Comparison of ENCODE assay signal across 9 mouse cellular contexts in the genomic region with DNA sequence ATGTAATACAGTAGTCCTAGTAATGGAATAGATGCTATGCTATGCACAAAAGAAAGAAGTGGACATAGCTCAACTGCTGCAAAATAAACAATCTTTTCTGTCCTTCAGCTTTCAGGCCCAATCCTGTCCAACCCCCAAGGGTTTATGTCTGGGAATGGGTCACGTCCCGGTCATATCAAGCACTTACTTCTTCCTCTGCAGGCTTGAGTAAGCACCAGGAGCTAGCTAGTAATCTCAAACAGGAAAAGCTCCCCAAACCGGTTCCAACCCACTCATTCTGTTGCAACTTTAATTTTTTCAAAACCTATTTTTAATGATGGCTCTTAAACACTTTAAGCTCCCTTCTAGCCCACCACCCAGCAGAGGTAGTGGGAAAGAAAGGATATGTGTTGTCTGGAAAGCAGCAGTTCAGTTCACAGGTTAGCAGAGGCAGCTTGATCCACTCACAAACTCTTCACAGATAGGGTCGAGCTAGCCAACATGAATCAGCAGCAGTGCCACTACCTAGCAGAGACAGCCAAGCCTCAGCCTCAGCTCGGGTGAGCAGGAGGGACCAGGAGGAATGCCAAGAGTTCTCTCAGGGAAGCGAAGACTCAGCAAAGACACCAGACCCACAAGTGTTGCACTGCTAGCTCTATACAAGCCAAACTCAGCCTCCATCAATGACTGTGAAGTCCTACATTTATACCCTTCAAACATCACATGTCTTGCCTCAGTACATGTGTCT. TPM values are rescaled to one million over a fixed set of nuclear protein-coding genes. Genes with fewer than 3 reads are reported as not detected.
DNase-seq lines count a peak whose midpoint lies in the region; ATAC-seq and TF ChIP-seq lines count a peak whose summit lies in the region.
"Had no signal": no experiment of that assay in that cellular context is flagged by ENCODE, and none has a peak within 500 bp of the region (broad histone marks: within the 10 kb centered on the region; RNA-seq: fewer than 3 reads in every experiment).

No protein-coding gene starts in this region.

- H3K36me3 ChIP-seq in embryonic facial prominence, embryonic 12.5 days = no peaks in the 10 kb centered on the region
- no peaks in the 10 kb centered on the region for H3K36me3 ChIP-seq in lung, postnatal 0 days (ENCODE audit: insufficient read depth, low read length)

- no peak overlapping the region for H3K4me2 ChIP-seq in embryonic facial prominence, embryonic 12.5 days (replicated peaks)
- no peak overlapping the region for H3K4me2 ChIP-seq in lung, postnatal 0 days (replicated peaks; ENCODE audit: low read depth, low read length)
- H3K4me2 ChIP-seq: liver, embryonic 13.5 days had no signal

- no peak overlapping the region for H3K4me3 ChIP-seq in embryonic facial prominence, embryonic 12.5 days
- no peak overlapping the region for H3K4me3 ChIP-seq in lung, postnatal 0 days (ENCODE audit: low read depth, low read length)
- H3K4me3 ChIP-seq: liver, embryonic 13.5 days had no signal

- ATAC-seq in embryonic facial prominence, embryonic 12.5 days (ENCODE audit: insufficient number of reproducible peaks, insufficient read depth, low FRiP score, low TSS enrichment) = no peak
- peak; percentile 91 for ATAC-seq in lung, postnatal 0 days

- no peak overlapping the region for H3K9ac ChIP-seq in embryonic facial prominence, embryonic 12.5 days
- H3K9ac ChIP-seq in lung, postnatal 0 days (replicated peaks; ENCODE audit: low read depth) = no peak overlapping the region
- H3K9ac ChIP-seq: liver, embryonic 13.5 days had no signal

- H3K27ac ChIP-seq in embryonic facial prominence, embryonic 12.5 days = 0 out of 2 replicates have a peak overlapping the region, but pooled peaks have one; percentile 41
- peak overlapping the region; percentile 68 for H3K27ac ChIP-seq in lung, postnatal 0 days (ENCODE audit: low read length)
- H3K27ac ChIP-seq: liver, embryonic 13.5 days had no signal

- H3K9me3 ChIP-seq in embryonic facial prominence, embryonic 12.5 days = no peaks in the 10 kb centered on the region
- no peaks in the 10 kb centered on the region for H3K9me3 ChIP-seq in lung, postnatal 0 days (ENCODE audit: low read length)
- H3K9me3 ChIP-seq: liver, embryonic 13.5 days had no signal

- intact Hi-C loops in gastrocnemius, postnatal 14 days (cut with DNase I; ENCODE audit: low total_unique reads) = no loop called here

- TF ChIP-seq CTCF in lung, postnatal 0 days (IDR thresholded peaks at IDR 0.05) = no peak

- DNase-seq in gastrocnemius, postnatal 25 days = peak; percentile 21
- no peak for DNase-seq in gastrocnemius, postnatal 14 days
- peak; percentile 56 for DNase-seq in kidney, adult 9 months
- peak; percentile 92 for DNase-seq in lung, postnatal 0 days (ENCODE audit: low spot score)
- no peak for DNase-seq in testis, postnatal 10 days (ENCODE audit: low spot score)
- no peak for DNase-seq in adrenal gland, adult 8-10 months
- DNase-seq in cerebellum, postnatal 10 days = no peak
- DNase-seq: liver, embryonic 13.5 days had no signal

- TF ChIP-seq EP300 in lung, postnatal 0 days (IDR thresholded peaks at IDR 0.05) = peak; percentile 95

- 70% methylated on average over 6 of the region's 6 CpGs for WGBS in embryonic facial prominence, embryonic 12.5 days
- 40% methylated on average over 6 of the region's 6 CpGs for whole genome bisulfite sequencing in lung, postnatal 0 days

- no peaks in the 10 kb centered on the region for H3K4me1 ChIP-seq in embryonic facial prominence, embryonic 12.5 days
- H3K4me1 ChIP-seq in lung, postnatal 0 days (ENCODE audit: insufficient read depth, low read depth, low read length) = peaks cover 8% of the 10 kb centered on the region
- H3K4me1 ChIP-seq: liver, embryonic 13.5 days had no signal

- no peaks in the 10 kb centered on the region for H3K27me3 ChIP-seq in embryonic facial prominence, embryonic 12.5 days
- no peaks in the 10 kb centered on the region for H3K27me3 ChIP-seq in lung, postnatal 0 days (replicated peaks; ENCODE audit: insufficient read depth, low read length)
- H3K27me3 ChIP-seq: liver, embryonic 13.5 days had no signal

RNA-seq across cellular contexts. Expression of gene Hibadh, which starts 30.4 kb away (rescaled TPM):
- total RNA-seq in gastrocnemius, postnatal 25 days (2021) = 100 to 1,000 TPM; 107 to 108 TPM
- 100 to 1,000 TPM in 1 of 2 experiments, 10 to 100 TPM in 1; 82.3 to 104 TPM for total RNA-seq in gastrocnemius, postnatal 14 days (2021)
- polyA plus RNA-seq in embryonic facial prominence, embryonic 12.5 days (2016; fragmentation: Nextera tagmentation; extraction: Ambion mirVana) = 77.1 and 79.8 TPM in 2 replicates
- 113 and 119 TPM in 2 replicates for polyA plus RNA-seq in lung, postnatal 0 days (2015; fragmentation: Nextera tagmentation; extraction: Ambion mirVana)
- total RNA-seq in adrenal gland, adult 8-10 months (2022) = 100 to 1,000 TPM; 112 to 180 (median 143) TPM

Comparison
In these comparisons a context has a peak if more than half of its experiments do, and no peak if none do; other contexts are left out.
1. DNase-seq: peak in gastrocnemius, postnatal 25 days (single experiment), kidney, adult 9 months (single experiment) and lung, postnatal 0 days (single experiment); none in gastrocnemius, postnatal 14 days (single experiment), testis, postnatal 10 days (single experiment), adrenal gland, adult 8-10 months (single experiment) and cerebellum, postnatal 10 days (0 of 2).